Mouse (Mus musculus): ENCODE measurements around the gene Gm17581.
A peak's percentile ranks its signal among the peaks of the same experiment; 100 is the strongest.
"Not testable (repeated sequence)": the region's sequence is repeated elsewhere in the genome, so short reads cannot be mapped to it uniquely, and the experiment has no call there.

Gene Gm17581

DNA sequence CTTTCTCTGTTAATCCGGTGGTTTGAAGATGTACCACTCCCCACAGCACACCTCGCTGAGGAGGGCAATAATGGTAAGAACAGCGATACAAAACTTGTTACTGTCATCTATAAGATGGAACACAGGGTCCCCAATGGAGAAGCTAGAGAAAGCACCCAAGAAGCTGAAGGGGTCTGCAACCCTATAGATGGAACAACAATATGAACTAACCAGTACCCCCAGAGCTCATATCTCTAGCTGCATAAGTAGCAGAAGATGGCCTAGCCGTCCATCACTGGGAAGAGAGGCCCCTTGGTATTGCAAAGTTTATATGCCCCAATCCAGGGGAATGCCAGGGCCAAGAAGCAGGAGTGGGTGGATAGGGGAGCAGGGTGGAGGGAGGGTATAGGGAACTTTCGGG, at the start of gene Gm17581:
TSS of gene Gm17581 (minus strand) at position 101 of the 400 bp plus-strand sequence.
- not testable (repeated sequence) for DNase-seq (ENCODE audit: low read depth)

DNA sequence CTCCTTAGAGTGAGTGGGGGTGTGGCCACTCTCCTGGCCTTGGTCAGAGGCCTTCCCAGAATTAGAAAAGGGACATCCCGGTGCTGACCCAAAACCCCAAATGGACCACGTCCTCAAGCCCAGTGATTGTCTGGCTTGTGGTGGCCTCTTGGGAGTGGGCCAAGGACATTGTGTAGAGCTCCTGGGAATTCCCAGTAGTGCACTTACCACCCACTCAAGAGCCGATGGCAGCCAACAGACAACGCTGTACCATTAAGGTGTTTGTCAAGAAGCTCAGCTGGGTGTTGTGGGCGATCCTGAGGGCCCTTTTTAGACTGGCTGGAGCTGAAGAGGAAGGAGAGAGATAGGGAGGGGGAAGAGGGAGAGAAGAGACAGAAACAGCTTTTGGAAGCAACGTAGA, 48.9 kb upstream of the Gm17581 start:
- DNase-seq (ENCODE audit: low read depth): no peak

DNA sequence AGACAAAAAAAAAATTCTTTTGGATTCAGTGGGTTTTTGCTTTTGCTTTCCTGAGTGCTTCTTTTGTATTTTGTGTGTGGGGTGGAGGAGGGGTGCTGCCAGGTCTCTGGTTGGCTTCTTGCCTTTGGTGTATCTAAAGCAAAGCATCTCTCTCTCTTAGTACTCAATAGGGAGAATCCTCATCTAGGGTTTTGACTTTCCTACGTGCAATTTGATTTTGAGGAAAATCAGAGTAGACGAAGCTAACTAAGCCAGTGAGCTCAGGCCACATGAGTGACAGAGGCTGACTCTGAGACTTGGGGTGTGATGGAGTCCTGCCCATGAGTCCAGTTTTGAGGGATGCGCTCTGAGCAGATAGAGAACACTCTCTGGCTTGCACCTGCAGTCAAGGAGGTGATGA, 43.8 kb upstream of the Gm17581 start:
- DNase-seq (ENCODE audit: low read depth): no peak

DNA sequence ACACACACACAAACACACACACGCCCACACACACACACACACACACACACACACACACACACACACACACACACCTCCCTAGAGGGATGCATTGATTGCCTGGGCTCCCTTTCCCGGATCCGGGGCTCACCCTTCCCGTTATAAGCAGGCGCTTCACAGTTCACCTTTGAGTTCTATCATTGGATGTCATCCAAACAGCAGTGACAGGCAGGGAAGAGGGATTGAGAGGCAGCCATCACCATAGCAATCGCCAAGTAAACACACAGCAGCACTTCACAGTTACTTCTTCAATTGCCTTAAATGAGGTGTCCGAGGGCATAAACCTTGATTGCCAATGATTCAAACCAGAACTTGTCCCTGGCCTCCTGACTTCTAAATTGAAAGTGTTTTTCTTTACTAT, 43.4 kb upstream of the Gm17581 start:
- DNase-seq (ENCODE audit: low read depth): no peak

DNA sequence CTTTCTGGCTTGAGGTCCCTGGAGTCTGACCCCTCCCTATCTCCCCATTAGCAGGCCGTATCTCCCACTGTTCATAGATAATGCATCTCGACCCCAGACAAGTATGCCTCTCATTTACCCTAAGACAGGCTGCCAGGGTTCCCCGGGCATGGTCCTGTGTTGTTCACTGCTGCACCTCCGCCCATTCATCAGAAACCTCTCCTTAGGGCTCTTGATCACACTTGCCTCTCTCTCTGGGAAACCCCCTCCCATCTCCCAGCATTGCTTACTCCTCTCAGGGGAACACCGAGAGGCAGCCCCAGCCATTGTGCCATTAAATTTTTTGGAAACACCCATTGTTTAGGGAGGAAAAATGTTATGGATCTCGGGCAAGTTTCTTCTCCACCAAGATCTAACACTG, 42.3 kb upstream of the Gm17581 start:
- no peak for DNase-seq (ENCODE audit: low read depth)

DNA sequence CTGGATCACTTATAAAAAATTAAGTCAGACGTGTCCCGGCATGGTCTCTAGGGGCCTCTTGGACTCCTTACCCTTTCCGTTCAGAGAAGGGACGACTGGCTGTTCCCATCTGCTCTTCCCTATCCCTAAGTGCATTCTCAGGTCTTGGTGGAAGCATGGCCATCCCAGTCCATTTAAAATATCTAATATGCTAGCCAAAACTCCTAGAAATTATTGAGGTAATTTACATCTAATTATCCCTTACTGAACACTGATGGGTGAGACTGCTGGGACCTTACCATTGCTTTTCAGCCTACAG, 42.0 kb upstream of the Gm17581 start:
- DNase-seq (ENCODE audit: low read depth): no peak

DNA sequence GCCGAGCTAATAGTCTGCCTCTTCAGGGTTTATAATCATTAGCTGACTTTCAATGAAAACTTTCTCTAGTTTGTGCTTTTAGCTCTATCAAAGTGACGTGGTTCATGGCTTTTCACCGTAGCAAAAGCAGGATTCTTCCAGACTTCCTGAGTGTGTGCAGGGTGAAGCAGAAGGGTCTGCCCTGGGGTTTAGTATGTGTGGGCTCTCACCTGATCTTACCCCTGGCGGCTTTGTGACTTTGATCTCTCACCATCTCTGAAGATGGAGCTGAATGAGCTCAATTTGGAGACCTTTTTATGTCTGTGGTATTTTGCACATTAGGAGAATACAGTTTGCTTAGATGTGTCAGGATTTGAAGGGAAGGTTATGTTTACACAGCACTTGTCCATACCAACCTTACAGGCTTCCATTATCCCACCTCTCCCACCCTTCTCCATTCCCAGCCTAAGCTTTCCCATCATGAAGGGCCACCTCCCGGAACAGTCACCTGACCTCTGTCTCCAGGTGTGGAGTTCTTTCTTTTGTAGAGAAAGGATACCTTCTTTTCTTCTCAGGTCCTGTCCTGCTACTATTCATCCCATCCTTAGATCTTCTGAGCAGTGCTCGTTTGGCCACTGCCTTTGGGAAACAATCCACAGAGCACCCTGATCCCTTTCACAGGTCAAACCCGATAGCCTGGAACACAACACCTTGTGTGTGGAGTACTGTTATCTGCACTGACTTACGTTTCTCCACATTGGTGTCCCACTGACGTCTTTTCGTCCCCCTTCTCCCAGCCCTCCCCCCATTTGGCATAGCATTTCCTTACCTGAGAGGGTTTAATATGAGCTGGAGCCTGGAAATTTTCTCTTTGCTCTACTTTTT, 41.4 kb upstream of the Gm17581 start:
- no peak for DNase-seq (ENCODE audit: low read depth)

DNA sequence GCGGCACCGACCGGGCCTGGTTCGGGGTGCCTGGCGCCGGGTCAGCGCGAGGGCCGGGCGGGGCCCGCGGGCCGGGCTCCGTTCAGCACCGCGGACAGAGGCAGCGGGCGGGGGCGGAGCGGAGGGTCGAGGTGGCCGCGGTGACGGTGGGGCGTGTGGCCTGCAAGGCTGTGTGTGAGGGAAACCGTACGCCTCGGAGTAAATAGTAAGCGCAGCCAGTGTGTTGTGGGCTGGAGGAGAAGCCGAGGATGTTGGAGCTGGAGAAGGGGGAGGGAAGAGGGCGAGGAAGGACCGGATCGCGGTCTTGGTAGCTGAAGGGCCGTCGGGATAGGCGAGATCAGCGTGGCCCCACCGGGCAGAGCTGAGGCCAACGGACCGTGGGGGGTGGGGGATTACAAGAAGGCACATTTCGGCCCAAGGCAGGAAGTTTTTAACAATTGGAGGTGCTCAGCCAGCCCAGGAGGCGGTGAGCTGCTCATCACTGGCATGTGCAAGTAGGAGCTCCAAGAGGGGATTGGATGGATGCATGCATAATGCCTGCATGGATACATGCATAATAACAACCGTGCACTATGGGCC, 40.1 kb upstream of the Gm17581 start:
- DNase-seq (ENCODE audit: low read depth): peak; percentile 15

DNA sequence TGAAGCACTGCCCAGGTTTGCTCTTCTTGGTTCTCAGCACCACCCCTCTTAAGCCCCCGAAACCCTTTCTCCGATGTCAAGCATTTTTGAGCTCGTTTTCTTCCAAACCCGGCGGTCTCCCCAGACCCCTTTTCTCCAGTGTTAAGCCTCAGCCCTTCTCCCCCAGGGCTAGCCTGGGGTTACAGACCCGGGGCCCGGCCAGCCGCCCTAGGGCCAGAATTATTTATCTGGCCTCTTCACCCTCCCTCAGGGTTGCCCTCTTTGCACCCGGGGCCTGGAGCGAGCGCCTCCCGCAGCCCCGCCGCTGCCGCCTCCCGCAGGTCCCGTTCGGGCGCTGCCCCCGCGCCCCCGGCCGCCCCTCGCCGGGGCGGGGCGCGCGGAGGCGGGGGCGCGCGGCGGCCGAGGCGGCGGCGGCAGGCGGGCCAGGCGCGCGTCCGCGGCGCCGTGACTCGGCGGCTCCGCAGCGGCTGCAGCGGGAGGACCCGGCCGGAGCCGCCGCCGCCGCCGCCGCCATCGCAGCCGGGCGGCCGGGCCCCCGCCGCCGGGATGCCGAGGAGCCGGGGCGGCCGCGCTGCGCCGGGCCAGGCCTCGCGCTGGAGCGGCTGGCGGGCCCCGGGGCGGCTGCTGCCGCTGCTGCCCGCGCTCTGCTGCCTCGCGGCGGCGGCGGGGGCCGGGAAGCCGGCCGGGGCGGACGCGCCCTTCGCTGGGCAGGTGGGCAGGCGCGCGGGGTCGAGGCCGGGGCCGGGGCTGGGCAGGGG, 39.4 kb upstream of the Gm17581 start, which contains the start of gene Mmp24:
TSS of gene Mmp24 (plus strand) at position 416 of the 758 bp plus-strand sequence.
- no peak for DNase-seq (ENCODE audit: low read depth)

DNA sequence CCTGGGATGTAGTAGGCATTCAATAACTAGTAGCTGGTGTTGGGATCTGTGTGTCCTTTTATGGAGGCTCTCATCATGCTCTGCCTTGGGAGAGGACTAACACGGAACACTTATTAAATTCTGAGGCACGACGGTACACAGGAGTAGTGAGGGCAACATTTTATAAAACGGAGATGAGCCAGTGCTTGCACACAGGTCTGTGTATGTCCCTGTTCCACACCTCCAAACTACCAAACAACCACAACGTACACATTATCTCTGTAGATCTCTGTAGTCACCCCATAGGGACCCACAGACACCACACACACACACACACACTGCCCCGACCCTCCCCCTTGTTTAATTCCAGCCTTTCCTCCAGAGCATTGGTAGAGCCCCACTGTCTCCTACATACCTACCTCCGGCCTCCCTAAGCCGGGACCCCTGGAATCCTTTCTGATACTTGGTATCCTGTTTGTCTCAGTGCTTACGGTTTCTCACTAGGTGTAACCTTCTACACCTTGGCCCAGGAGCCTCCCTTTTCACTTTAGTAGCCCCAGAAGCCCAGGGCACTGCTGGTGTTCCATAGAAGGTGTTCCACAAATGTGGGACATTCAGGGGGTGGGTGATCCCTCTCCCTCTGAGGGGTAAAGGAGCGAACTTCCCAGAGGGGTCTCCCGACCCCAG, 38.7 kb upstream of the Gm17581 start:
- DNase-seq (ENCODE audit: low read depth): no peak

DNA sequence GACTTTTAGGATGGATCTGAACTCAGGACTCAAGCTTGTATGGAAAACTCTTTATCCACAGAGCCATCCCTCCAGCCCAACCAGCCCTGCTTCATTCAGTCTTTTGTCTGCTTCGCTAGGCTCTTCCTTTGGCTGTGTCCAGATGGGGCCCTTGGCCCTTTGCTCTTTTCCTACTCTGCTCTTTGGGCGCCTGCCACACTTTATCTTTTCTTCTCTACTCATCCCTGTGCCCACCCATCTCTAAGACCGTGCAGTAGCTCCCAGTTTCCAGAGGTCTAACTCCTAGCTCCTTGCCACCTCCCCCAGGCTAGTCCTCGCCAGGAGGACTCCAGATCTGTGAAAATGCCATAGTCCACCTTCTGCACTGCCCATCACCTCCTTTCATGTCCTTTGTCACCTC, 38.0 kb upstream of the Gm17581 start:
- DNase-seq (ENCODE audit: low read depth): no peak

DNA sequence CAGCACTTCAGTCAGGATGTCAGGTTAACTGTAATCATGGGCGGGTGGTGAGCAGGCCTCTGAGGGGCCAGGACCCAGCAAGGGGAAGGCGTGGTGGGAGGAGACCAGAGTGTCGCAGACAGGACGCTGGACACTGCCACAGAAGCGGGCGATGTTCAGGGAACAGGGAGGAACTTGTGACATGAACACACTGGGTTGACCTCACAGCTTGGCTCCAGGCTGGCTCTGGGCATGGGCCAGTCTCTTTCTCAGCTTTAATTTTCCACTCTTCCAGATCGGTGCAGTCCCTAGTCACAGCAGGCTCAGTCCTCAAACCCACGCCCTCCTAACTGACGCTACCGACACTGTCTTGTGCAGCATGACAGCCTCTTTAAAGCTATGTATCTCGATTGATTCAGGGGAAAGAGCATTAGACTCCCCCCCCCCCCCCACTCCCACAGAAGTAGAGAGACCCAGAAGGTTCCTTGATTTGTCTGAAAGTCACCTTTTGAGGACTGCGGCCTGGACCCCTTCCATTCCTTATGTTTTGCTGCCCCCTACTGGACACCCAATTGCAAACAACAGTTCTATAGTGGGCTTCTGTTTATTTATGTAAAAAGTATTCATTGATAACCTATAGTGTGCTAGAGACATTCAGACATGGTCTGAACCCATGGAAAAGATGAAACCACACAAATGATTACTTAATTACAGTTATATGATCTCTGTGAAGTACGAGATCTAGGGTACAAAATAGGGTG, 29.2 kb upstream of the Gm17581 start:
- DNase-seq (ENCODE audit: low read depth): peak; percentile 87

DNA sequence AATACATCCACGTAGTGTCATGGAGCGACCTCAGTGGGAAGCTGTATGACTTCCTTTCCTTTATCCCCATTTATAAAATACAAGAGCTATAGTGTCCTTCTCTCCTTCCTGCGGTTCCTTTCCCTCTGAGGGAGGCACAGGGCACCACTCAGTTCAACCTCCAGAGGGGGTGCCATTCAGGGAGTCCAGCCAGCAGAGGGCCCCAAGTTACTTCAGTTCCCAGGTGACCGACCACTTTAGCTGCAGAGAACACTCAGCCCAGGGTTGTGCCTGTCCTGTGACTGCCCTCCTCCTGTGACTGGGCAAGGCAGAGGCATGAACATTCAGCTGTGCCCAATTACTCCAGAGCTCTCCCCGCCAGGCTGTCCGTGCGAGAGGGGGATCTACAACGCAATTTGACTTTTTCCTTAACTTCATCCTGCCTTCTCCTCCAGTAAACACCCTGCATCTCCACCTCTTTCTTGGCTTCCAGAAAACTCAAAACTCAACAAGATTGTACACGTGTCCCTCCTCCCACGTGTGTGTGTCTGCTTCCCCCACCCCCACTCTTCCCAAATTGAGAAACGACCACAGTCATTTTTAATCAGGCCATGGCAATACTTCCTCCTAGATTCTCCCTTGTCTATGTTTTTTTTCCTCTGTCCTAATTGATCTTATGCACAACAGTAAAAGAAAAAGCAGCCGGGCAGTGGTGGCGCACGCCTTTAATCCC, 21.3 kb upstream of the Gm17581 start:
- DNase-seq (ENCODE audit: low read depth): no peak

DNA sequence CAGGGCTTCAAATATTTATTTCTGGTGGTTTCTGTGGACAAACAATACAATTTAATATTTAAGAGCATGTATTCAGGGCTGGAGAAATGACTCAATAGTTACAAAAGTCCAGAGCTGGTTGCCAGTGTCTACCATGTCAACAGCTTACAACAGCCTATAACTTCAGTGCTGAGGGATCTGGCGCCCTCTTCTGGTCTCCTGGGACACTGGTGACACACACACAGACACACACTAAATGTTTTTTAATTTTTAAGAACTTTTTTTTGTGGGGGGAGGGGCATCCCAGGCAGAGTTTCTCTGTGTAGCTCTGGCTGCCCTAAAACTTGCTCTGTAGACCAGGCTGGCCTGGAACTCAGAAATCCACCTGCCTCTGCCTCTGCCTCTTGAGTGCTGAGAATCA, 20.1 kb upstream of the Gm17581 start:
- DNase-seq (ENCODE audit: low read depth): peak; percentile 65

DNA sequence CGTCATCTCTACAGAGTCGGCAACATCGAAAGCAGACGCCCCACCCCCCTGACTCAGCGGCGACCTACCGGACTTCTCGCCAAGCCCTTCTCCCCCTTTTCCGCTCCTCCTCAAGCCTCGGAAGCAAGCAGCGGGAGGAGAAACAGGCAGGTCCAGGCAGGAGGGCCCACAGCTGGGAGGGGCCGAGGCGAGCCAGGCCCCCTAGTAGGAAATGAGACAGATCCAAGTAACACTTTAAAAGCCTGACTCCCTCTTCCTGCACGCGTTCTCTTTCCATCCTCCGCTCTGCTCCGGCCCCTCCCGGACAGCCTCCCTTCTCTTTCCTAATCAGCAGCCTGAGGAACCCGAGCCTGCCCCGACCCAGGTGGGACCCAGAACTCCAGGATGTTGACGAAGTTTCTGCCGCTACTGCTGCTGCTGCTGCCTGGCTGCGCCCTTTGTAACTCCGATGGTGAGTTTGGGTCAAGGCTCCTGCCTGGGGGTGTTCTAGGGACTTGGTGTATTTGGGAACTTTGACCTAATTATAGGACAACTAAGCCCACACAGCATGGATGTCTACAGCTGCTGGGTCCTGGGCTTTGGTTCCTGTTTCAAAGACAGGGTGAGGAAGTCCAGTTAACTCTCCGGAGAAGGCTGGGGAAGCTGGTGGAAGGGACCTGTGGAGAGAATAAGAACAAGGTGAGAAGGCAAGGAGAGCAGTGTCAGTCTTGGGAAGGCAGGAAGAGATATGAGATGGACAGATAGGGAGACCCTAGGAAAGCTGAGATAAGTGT, 15.5 kb upstream of the Gm17581 start, which contains the start of gene Procr:
TSS of gene Procr (plus strand) at position 104 of the 773 bp plus-strand sequence.
- no peak for DNase-seq (ENCODE audit: low read depth)

DNA sequence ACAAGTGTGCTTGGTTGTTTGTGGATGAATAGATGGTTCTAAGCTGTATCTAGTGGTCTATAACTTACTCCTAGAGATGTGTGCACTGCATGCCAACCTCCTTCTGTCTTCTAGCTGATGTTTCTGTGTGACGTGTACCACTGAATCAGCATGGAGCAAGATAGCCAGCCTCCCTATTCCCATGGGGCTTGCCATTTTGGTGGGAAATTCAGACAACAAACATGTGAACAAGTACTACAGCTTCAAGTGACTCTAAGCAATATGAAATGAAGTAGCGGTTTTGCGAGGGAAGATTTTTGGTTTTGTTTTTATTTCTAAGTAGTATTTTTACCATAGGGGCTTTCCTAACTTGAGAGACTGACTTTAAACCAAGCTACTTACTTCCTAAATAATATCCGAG, 13.7 kb upstream of the Gm17581 start:
- no peak for DNase-seq (ENCODE audit: low read depth)

DNA sequence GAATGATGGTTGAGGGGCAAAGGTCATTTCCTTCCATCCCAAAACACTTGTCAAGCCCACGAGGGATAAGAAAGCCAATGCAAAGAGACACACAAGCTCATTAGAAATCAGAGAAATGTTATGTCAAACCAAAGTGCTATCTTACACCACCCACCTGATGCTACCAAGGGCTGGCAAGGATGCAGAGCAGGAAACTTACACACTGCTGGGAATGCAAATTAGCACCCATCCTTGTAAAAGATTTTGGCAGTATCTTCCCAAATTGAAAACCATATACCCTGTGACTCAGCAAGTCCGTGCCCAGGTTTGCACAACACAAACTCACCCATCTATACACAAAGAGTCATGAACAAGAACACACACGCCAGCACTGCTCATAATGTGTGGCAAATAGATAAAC, 9.8 kb upstream of the Gm17581 start:
- DNase-seq (ENCODE audit: low read depth): no peak

DNA sequence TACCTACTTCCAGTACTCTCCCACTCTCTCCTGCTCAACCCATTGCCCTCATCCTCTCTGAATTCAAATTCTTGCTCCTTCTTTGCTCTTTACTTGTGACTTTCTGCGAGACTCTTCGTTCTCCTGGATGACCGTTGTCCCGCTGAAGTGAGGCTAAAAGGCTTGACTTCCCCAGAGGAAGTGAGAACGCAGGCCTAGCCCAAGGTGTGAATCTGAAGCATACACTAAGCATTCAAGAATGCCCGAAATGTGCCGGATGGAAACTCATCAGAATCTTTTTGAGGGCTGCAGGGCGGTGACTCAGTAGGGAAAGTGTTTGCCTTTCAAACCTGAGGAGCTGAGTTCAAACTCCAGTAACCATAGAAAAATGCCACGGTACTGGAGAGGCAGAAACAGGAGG, 7.7 kb upstream of the Gm17581 start:
- no peak for DNase-seq (ENCODE audit: low read depth)

DNA sequence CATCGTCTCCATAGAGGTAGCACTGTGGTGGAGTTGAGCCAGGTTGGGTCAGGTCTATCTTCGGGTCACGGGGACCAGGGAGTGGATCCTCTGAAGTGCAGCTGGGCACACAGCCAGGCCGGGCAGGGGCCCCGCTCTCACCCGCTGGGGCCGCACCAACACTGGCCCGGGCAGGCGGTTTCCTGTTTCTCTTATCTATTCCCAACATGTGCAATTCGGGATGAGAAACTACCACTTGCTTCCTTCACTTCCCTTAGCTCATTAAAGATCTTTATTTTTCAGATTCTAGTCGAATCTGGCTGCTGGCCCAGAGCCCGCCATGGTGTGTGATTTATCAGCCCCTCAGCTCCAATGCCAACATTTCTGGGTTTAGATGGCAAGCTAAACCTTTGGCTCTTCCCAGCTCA, 7.3 kb upstream of the Gm17581 start:
- DNase-seq (ENCODE audit: low read depth): no peak

DNA sequence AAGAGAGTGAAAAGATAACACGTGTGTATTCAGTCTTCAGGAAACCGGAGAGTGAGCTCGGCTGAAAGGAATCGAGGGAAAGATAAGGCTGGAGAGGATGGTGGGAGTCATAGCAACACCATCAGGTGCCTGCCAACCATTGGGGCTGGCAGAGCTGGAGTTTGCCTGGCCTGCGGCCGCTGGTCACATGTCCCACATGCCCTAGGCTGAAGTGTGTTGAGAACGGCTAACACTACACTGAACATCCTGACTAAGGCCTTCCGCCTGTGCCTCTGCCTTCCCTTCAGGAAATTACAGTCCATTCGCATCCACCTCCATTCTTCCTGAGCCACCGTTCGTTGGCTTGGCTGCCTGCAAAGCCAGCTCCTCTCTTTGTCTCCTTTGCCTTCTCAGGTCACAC, 6.5 kb upstream of the Gm17581 start:
- no peak for DNase-seq (ENCODE audit: low read depth)

Measured in naive thymus-derived CD4-positive, alpha-beta T cell, adult 2 months (primary cell).